Mouse (Mus musculus) CH12.LX (cell line): ENCODE results near the gene Cebpb.

Experiments
- CHD2 ChIP-seq: IDR thresholded peaks from 2 replicates; pipeline ENCODE4 v1.6.1; 2011; ENCODE audit warnings: low read length, improper control_type of control experiment
- CTCF ChIP-seq, 2 experiments: IDR thresholded peaks in 1 of 2; conservative IDR thresholded peaks in 1 of 2; 2 replicates each; pipeline ENCODE4 v1.5.1; 2011 to 2012; ENCODE audit warnings: low read depth in 2 of 2, low read length in 2 of 2, improper control_type of control experiment in 1 of 2, inconsistent platforms in 1 of 2, mild to moderate bottlenecking in 1 of 2, moderate library complexity in 1 of 2
- ELF1 ChIP-seq: IDR thresholded peaks from 2 replicates; pipeline ENCODE4 v1.6.1; 2014; ENCODE audit warnings: low read depth, mild to moderate bottlenecking, inconsistent platforms, low read length, improper control_type of control experiment
- EP300 ChIP-seq: IDR thresholded peaks from 2 replicates; pipeline ENCODE4 v1.6.1; 2011; ENCODE audit warnings: low read length, improper control_type of control experiment
- MEF2A ChIP-seq: IDR thresholded peaks from 2 replicates; pipeline ENCODE4 v1.6.1; 2014; ENCODE audit warnings: low read depth, mild to moderate bottlenecking, inconsistent platforms, low read length, improper control_type of control experiment, borderline replicate concordance
- POLR2A ChIP-seq: IDR thresholded peaks from 2 replicates; pipeline ENCODE4 v1.6.1; 2011; ENCODE audit warnings: low read depth, mild to moderate bottlenecking, improper control_type of control experiment, low read length
- TBP ChIP-seq: conservative IDR thresholded peaks from 2 replicates; pipeline ENCODE4 v1.6.1; 2011; ENCODE audit warnings: low read depth, low read length, improper control_type of control experiment
- USF1 ChIP-seq: IDR thresholded peaks from 2 replicates; pipeline ENCODE4 v1.6.1; 2014; ENCODE audit warnings: low read depth, mild to moderate bottlenecking, inconsistent platforms, low read length, improper control_type of control experiment
- ZC3H11A ChIP-seq: IDR thresholded peaks from 2 replicates; pipeline ENCODE4 v1.6.1; 2012; ENCODE audit warnings: low read depth, mild to moderate bottlenecking, inconsistent platforms, low read length, improper control_type of control experiment
- ZMIZ1 ChIP-seq: IDR thresholded peaks from 2 replicates; pipeline ENCODE4 v1.6.1; 2012; ENCODE audit warnings: low read depth, mild to moderate bottlenecking, inconsistent platforms, low read length, improper control_type of control experiment
- ZNF384 ChIP-seq: IDR thresholded peaks from 2 replicates; pipeline ENCODE4 v1.6.1; 2012; ENCODE audit warnings: low read depth, low read length, improper control_type of control experiment, inconsistent platforms

DNA sequence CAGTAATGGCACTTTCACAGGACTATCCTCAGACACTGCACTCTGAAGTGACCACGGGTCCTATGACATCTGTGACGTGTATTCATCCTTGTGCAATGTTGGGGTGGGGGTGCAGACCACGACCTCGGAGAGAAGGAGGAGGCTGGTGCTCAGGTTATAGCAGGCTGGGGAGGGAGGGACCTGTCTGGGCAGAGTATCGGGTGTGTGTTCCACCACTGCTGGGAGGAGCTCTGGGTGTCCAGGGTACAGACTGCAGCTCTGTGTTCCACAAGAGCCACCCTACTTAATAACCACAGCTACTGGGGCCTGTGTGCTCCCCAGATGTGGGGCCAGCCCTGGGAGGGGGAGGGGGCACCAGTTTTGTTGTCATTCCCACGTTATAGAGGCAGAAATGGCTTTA lies 21.3 kb downstream of the Cebpb start:
- TF ChIP-seq EP300 (no peak), CTCF (conservative IDR thresholded peaks at IDR 0.05 in 1 of 2, IDR thresholded peaks at IDR 0.05 in 1 of 2; ENCODE audit: low read depth in 2 of 2, low read length in 2 of 2) (no peak), POLR2A (no peak), ZNF384 (no peak), USF1 (no peak), MEF2A (no peak), ELF1 (no peak), ZC3H11A (no peak), TBP (no peak), CHD2 (no peak), ZMIZ1 (no peak)
